Mouse (Mus musculus) c-Kit-positive CD71-positive TER-119-positive erythroid progenitor cells, embryonic 14.5 days (primary cell): ENCODE measurements around the gene Snx10.
A peak's percentile ranks its signal among the peaks of the same experiment; 100 is the strongest.

ENCODE experiments used
- DNase-seq: peaks from one replicate; pipeline ENCODE4 v3.0.0-alpha.2; 2013; ENCODE audit warnings: low spot score

Snx10 gene

GRCm38 (mm10) chr6:51533467-51534200 is 9.9 kb downstream of the Snx10 start:
- no peak for DNase-seq

GRCm38 (mm10) chr6:51535571-51535970 is 11.9 kb downstream of the Snx10 start:
- DNase-seq = no peak

GRCm38 (mm10) chr6:51540525-51540924 is 16.8 kb downstream of the Snx10 start:
- no peak for DNase-seq

GRCm38 (mm10) chr6:51541422-51541821 is 17.7 kb downstream of the Snx10 start:
- DNase-seq = no peak

- DNase-seq = no peak
Measured at GRCm38 (mm10) chr6:51542147-51542546, 18.4 kb downstream of the Snx10 start.

- no peak for DNase-seq
Measured at GRCm38 (mm10) chr6:51543639-51544117, 20.0 kb downstream of the Snx10 start.

- peak; percentile 7 for DNase-seq
Measured at GRCm38 (mm10) chr6:51544118-51544681, 20.5 kb downstream of the Snx10 start.

- DNase-seq = no peak
Measured at GRCm38 (mm10) chr6:51545219-51545859, 21.6 kb downstream of the Snx10 start.

GRCm38 (mm10) chr6:51546085-51546484 is 22.4 kb downstream of the Snx10 start:
- no peak for DNase-seq

- no peak for DNase-seq
Measured at GRCm38 (mm10) chr6:51548757-51549156, 25.1 kb downstream of the Snx10 start.

- DNase-seq = no peak
Measured at GRCm38 (mm10) chr6:51551267-51551802, 27.6 kb downstream of the Snx10 start.

GRCm38 (mm10) chr6:51556562-51556961 is 32.9 kb downstream of the Snx10 start:
- no peak for DNase-seq

- DNase-seq = no peak
Measured at GRCm38 (mm10) chr6:51558311-51558710, 34.6 kb downstream of the Snx10 start.

- no peak for DNase-seq
Measured at GRCm38 (mm10) chr6:51566771-51567680, 43.3 kb downstream of the Snx10 start.

- DNase-seq = no peak
Measured at GRCm38 (mm10) chr6:51569086-51569485, 45.4 kb downstream of the Snx10 start.

- no peak for DNase-seq
Measured at GRCm38 (mm10) chr6:51573136-51573535, 49.4 kb downstream of the Snx10 start.

- DNase-seq = no peak
Measured at GRCm38 (mm10) chr6:51574132-51574531, 50.4 kb downstream of the Snx10 start.

- DNase-seq = no peak
Measured at GRCm38 (mm10) chr6:51578415-51578814, 54.7 kb downstream of the Snx10 start.

- DNase-seq = peak; percentile 71
Measured at GRCm38 (mm10) chr6:51580040-51580680, 56.5 kb downstream of the Snx10 start.

- DNase-seq = no peak
Measured at GRCm38 (mm10) chr6:51581418-51581817, 57.7 kb downstream of the Snx10 start.

- DNase-seq = no peak
Measured at GRCm38 (mm10) chr6:51582051-51582450, 58.4 kb downstream of the Snx10 start.
